8 mouse cellular contexts compared by ENCODE assay signal in the genomic region with DNA sequence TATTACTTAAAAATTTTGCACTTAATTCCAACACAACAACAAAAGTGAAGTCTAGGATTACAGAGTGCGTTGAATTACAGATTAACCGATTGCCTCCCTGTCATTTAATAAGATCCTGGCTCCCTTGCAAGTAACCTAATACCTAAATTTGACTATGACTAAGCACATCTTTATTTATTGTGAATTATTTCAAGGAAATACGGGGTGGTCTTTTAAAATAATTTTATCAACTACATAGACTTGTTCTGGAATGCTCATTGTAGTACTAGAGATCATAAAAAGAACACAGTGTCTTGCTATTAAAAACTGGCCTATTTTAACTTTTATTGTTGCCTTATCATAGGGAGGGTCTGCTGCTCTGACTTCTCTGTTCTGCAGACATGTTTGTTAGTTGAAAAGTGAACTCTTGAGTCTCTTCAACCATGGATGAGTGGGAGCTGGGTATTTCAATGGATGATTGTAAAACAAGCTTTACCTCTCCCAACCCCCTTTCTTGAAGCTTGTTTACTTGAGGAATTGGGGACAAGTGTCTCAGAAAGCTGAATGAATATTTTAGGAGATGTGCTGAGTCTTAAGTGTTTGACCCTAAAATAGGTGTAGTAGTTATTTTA. TPM values are rescaled to one million over a fixed set of nuclear protein-coding genes. Genes with fewer than 3 reads are reported as not detected.
DNase-seq lines count a peak whose midpoint lies in the region; ATAC-seq lines count a peak whose summit lies in the region.

No protein-coding gene starts in this region.

- peak overlapping the region; percentile 97 for H3K9ac ChIP-seq in heart, embryonic 14.5 days (ENCODE audit: low read length)
- H3K9ac ChIP-seq in hindbrain, embryonic 12.5 days = peak overlapping the region; percentile 97
- H3K9ac ChIP-seq in midbrain, embryonic 12.5 days (replicated peaks) = peak overlapping the region; percentile 99

- no peaks in the 10 kb centered on the region for H3K9me3 ChIP-seq in heart, embryonic 14.5 days (ENCODE audit: control insufficient read depth, low read length)
- H3K9me3 ChIP-seq in hindbrain, embryonic 12.5 days (replicated peaks) = no peaks in the 10 kb centered on the region
- H3K9me3 ChIP-seq in midbrain, embryonic 12.5 days = no peaks in the 10 kb centered on the region

- peaks cover 19% of the 10 kb centered on the region for H3K36me3 ChIP-seq in heart, embryonic 14.5 days (ENCODE audit: control insufficient read depth, insufficient read depth, low read length)
- peaks cover 20% of the 10 kb centered on the region for H3K36me3 ChIP-seq in hindbrain, embryonic 12.5 days
- H3K36me3 ChIP-seq in midbrain, embryonic 12.5 days = peaks cover 12% of the 10 kb centered on the region

- H3K27me3 ChIP-seq in heart, embryonic 14.5 days (ENCODE audit: control insufficient read depth, insufficient read depth, low read length) = no peaks in the 10 kb centered on the region
- no peaks in the 10 kb centered on the region for H3K27me3 ChIP-seq in hindbrain, embryonic 12.5 days
- no peaks in the 10 kb centered on the region for H3K27me3 ChIP-seq in midbrain, embryonic 12.5 days

- peaks cover 5 to 26% of the 10 kb centered on the region in 2 experiments; a peak in 2 of 4 replicates for H3K4me1 ChIP-seq in heart, embryonic 14.5 days (ENCODE audit: control insufficient read depth in 2 of 2, insufficient read depth in 2 of 2, low read length in 2 of 2)
- peaks cover 21% of the 10 kb centered on the region for H3K4me1 ChIP-seq in hindbrain, embryonic 12.5 days
- peaks cover 24% of the 10 kb centered on the region for H3K4me1 ChIP-seq in midbrain, embryonic 12.5 days

- peak overlapping the region in 1 of 2 experiments; percentile 85; a peak in 2 of 4 replicates for H3K4me3 ChIP-seq in heart, embryonic 14.5 days (ENCODE audit: control insufficient read depth in 1 of 2, insufficient read depth in 1 of 2, low read depth in 1 of 2, low read length in 2 of 2)
- H3K4me3 ChIP-seq in hindbrain, embryonic 12.5 days = peak overlapping the region; percentile 97
- H3K4me3 ChIP-seq in midbrain, embryonic 12.5 days = peak overlapping the region; percentile 98

- intact Hi-C loops in heart, postnatal 36 days (cut with DNase I) = loop anchor here (10.0 kb wide), 1 partner anchor 648 kb away; the partner anchor contains the start of gene Phykpl

- H3K27ac ChIP-seq in heart, embryonic 14.5 days (replicated peaks in 1 of 2; ENCODE audit: control insufficient read depth in 1 of 2, insufficient read depth in 1 of 2, low read depth in 2 of 2, low read length in 2 of 2) = no peak overlapping the region
- H3K27ac ChIP-seq in hindbrain, embryonic 12.5 days = no peak overlapping the region
- H3K27ac ChIP-seq in midbrain, embryonic 12.5 days (replicated peaks) = no peak overlapping the region

- 24% methylated on average over 3 of the region's 3 CpGs for whole genome bisulfite sequencing in heart, embryonic 14.5 days
- WGBS in hindbrain, embryonic 12.5 days = 42% methylated on average over 3 of the region's 3 CpGs
- WGBS in midbrain, embryonic 12.5 days = 37% methylated on average over 3 of the region's 3 CpGs

- DNase-seq in heart, postnatal 36 days = no peak
- DNase-seq in MN1 (ENCODE audit: low spot score) = peak; percentile 32
- no peak for DNase-seq in frontal cortex, postnatal 25 days (ENCODE audit: low spot score in 2 of 2)
- no peak for DNase-seq in spleen, postnatal 10 days (ENCODE audit: low spot score in 2 of 2)
- no peak for DNase-seq in urinary bladder, adult 2 months (ENCODE audit: low spot score)

- no peak for ATAC-seq in heart, embryonic 14.5 days (ENCODE audit: insufficient number of reproducible peaks, insufficient read depth, low FRiP score, low read depth)
- ATAC-seq in hindbrain, embryonic 12.5 days (ENCODE audit: low FRiP score) = no peak
- no peak for ATAC-seq in midbrain, embryonic 12.5 days (ENCODE audit: low FRiP score, low read depth)

- H3K4me2 ChIP-seq in heart, embryonic 14.5 days (ENCODE audit: low read length) = peak overlapping the region; percentile 80
- H3K4me2 ChIP-seq in hindbrain, embryonic 12.5 days (replicated peaks) = peak overlapping the region; percentile 77
- peak overlapping the region; percentile 85 for H3K4me2 ChIP-seq in midbrain, embryonic 12.5 days (replicated peaks)

RNA-seq across cellular contexts. Expression of gene Skp1a, which starts 1.4 kb away (rescaled TPM):
- polyA plus RNA-seq in heart, embryonic 14.5 days (2014; fragmentation: Nextera tagmentation; extraction: Ambion mirVana) = 468 and 534 TPM in 2 replicates
- 100 to 1,000 TPM; 241 to 246 TPM for total RNA-seq in heart, postnatal 36 days (2021)
- polyA plus RNA-seq in hindbrain, embryonic 12.5 days (2016; fragmentation: Nextera tagmentation; extraction: Ambion mirVana) = 978 and 979 TPM in 2 replicates
- polyA plus RNA-seq in midbrain, embryonic 12.5 days (2016; fragmentation: Nextera tagmentation; extraction: Ambion mirVana) = 976 and 1,021 TPM in 2 replicates
- polyA plus RNA-seq in urinary bladder, adult 2 months (2012; rRNA removed) = 206 and 212 TPM in 2 replicates

RNA-seq across cellular contexts. Expression of gene Olfr1371, which starts 19.4 kb away (rescaled TPM):
- not detected in 2 replicates for polyA plus RNA-seq in heart, embryonic 14.5 days (2014; fragmentation: Nextera tagmentation; extraction: Ambion mirVana)
- total RNA-seq in heart, postnatal 36 days (2021) = not detected
- polyA plus RNA-seq in hindbrain, embryonic 12.5 days (2016; fragmentation: Nextera tagmentation; extraction: Ambion mirVana) = not detected in 2 replicates
- not detected in 2 replicates for polyA plus RNA-seq in midbrain, embryonic 12.5 days (2016; fragmentation: Nextera tagmentation; extraction: Ambion mirVana)
- not detected in 2 replicates for polyA plus RNA-seq in urinary bladder, adult 2 months (2012; rRNA removed)

RNA-seq across cellular contexts. Expression of gene Tcf7, which starts 49.7 kb away (rescaled TPM):
- 2.2 and 2.5 TPM in 2 replicates for polyA plus RNA-seq in heart, embryonic 14.5 days (2014; fragmentation: Nextera tagmentation; extraction: Ambion mirVana)
- total RNA-seq in heart, postnatal 36 days (2021) = 1 to 10 TPM in 1 of 2 experiments, under 1 TPM in 1; 0.65 to 1.2 TPM
- polyA plus RNA-seq in hindbrain, embryonic 12.5 days (2016; fragmentation: Nextera tagmentation; extraction: Ambion mirVana) = 7.6 and 8.6 TPM in 2 replicates
- polyA plus RNA-seq in midbrain, embryonic 12.5 days (2016; fragmentation: Nextera tagmentation; extraction: Ambion mirVana) = 7.8 and 8.7 TPM in 2 replicates
- 6.1 and 8.1 TPM in 2 replicates for polyA plus RNA-seq in urinary bladder, adult 2 months (2012; rRNA removed)
